Mouse (Mus musculus) thymus, adult 2 months (tissue): ENCODE measurements around the gene Ikzf5. TPM values are rescaled to one million over a fixed set of nuclear protein-coding genes. Genes with fewer than 3 reads are reported as not detected.

Experiments used
- DNase-seq: peaks from one replicate; pipeline ENCODE4 v3.0.0; 2021
- H3K27ac ChIP-seq: fragments of 200-500 bp; 2 replicates; pipeline ENCODE4 v1.5.1; 2012; ENCODE audit warnings: low read length, control low read depth; ENCODE audit not compliant: control insufficient read depth, insufficient read depth
- H3K27me3 ChIP-seq: fragments of 200-500 bp; 2 replicates; pipeline ENCODE4 v1.6.1; 2012; ENCODE audit warnings: mild to moderate bottlenecking, low read length, moderate library complexity, mixed read lengths; ENCODE audit not compliant: control insufficient read depth, insufficient read depth
- H3K36me3 ChIP-seq: fragments of 200-500 bp; 2 replicates; pipeline ENCODE4 v1.6.1; 2012; ENCODE audit warnings: mild to moderate bottlenecking, low read length, moderate library complexity; ENCODE audit not compliant: control insufficient read depth, insufficient read depth
- H3K4me1 ChIP-seq: fragments of 200-500 bp; replicated peaks from 2 replicates; pipeline ENCODE4 v1.6.1; 2012; ENCODE audit warnings: low read length; ENCODE audit not compliant: control insufficient read depth, insufficient read depth
- H3K4me3 ChIP-seq: fragments of 200-500 bp; 2 replicates; pipeline ENCODE4 v1.5.1; 2012; ENCODE audit warnings: mild to moderate bottlenecking, low read length, control low read depth, moderate library complexity; ENCODE audit not compliant: control insufficient read depth, insufficient read depth
- CTCF ChIP-seq: fragments of 200-500 bp; IDR thresholded peaks from 2 replicates; pipeline ENCODE4 v1.5.1; 2012; ENCODE audit warnings: mild to moderate bottlenecking, control low read depth, low read length, moderate library complexity, borderline replicate concordance; ENCODE audit not compliant: control insufficient read depth, poor library complexity, insufficient read depth; ENCODE audit errors: extremely low read depth
- POLR2A ChIP-seq: fragments of 200-500 bp; IDR thresholded peaks from 2 replicates; pipeline ENCODE4 v1.6.1; 2012; ENCODE audit warnings: mild to moderate bottlenecking, low read length, control low read depth, moderate library complexity; ENCODE audit not compliant: control insufficient read depth, poor library complexity, insufficient read depth; ENCODE audit errors: extremely low read depth
- WGBS: fragments of 180-500 bp; shearing (Covaris S2); methylation state at CpG from one replicate; pipeline ENCODE4 v1.1.7; 2018; 5-methylcytosine and 5-hydroxymethylcytosine counted together
- polyA plus RNA-seq: library from polyadenylated mRNA; depleted of rRNA; stranded (reverse); fragments of >200 nt; gene quantifications from 2 replicates; pipeline ENCODE4 v1.2.3, GENCODE M21; 2012; rRNA removed

Gene Ikzf5
- polyA plus RNA-seq, result 25.2 and 25.7 TPM in 2 replicates

GRCm38 (mm10) chr7:131410416-131411058 is at the start of gene Ikzf5, which contains the start of gene Acadsb:
Ikzf5 (minus strand) TSS chr7:131410521.
Acadsb (plus strand) TSS chr7:131410601.
- TF ChIP-seq POLR2A (0 out of 2 replicates have a peak, but pooled peaks have one; percentile 32), CTCF (no peak)
- H3K4me1 ChIP-seq, result peaks cover 14% of the 10 kb centered on the region
- no peaks in the 10 kb centered on the region for H3K27me3 ChIP-seq
- under 1% methylated on average over 42 of the region's 42 CpGs for WGBS
- DNase-seq, result peak; percentile 100
- H3K27ac ChIP-seq, result no peak within 1 kb of the TSS
- no peaks in the 10 kb centered on the region for H3K36me3 ChIP-seq
- H3K4me3 ChIP-seq, result peak within 1 kb of the TSS; percentile 78

GRCm38 (mm10) chr7:131456714-131457113 is 46.4 kb upstream of the Ikzf5 start:
- no peak overlapping the region for H3K4me3 ChIP-seq
- H3K4me1 ChIP-seq, result no peaks in the 10 kb centered on the region
- no peaks in the 10 kb centered on the region for H3K27me3 ChIP-seq
- DNase-seq, result no peak
- 90% methylated on average over 5 of the region's 5 CpGs for WGBS
- TF ChIP-seq CTCF (no peak), POLR2A (no peak)
- H3K27ac ChIP-seq, result no peak overlapping the region
- no peaks in the 10 kb centered on the region for H3K36me3 ChIP-seq

GRCm38 (mm10) chr7:131437051-131437450 is 26.7 kb upstream of the Ikzf5 start:
- Histone ChIP-seq H3K27ac (no peak overlapping the region), H3K36me3 (no peaks in the 10 kb centered on the region), H3K4me3 (no peak overlapping the region), H3K27me3 (no peaks in the 10 kb centered on the region), H3K4me1 (no peaks in the 10 kb centered on the region)
- TF ChIP-seq CTCF, result no peak
- no peak for TF ChIP-seq POLR2A
- no peak for DNase-seq
- 81% methylated on average over 3 of the region's 3 CpGs for WGBS

GRCm38 (mm10) chr7:131434276-131434675 is 24.0 kb upstream of the Ikzf5 start:
- H3K4me3 ChIP-seq, result no peak overlapping the region
- 96% methylated on average over 1 of the region's 1 CpGs for WGBS
- no peak for TF ChIP-seq POLR2A
- TF ChIP-seq CTCF, result no peak
- H3K36me3 ChIP-seq, result no peaks in the 10 kb centered on the region
- H3K4me1 ChIP-seq, result no peaks in the 10 kb centered on the region
- H3K27ac ChIP-seq, result no peak overlapping the region
- DNase-seq, result no peak
- H3K27me3 ChIP-seq, result no peaks in the 10 kb centered on the region

- 54% methylated on average over 1 of the region's 1 CpGs for whole genome bisulfite sequencing
- TF ChIP-seq CTCF, result no peak
- no peak for TF ChIP-seq POLR2A
- Histone ChIP-seq H3K4me3 (no peak overlapping the region), H3K4me1 (no peaks in the 10 kb centered on the region), H3K27ac (no peak overlapping the region), H3K27me3 (no peaks in the 10 kb centered on the region), H3K36me3 (no peaks in the 10 kb centered on the region)
- DNase-seq, result no peak
Observed at GRCm38 (mm10) chr7:131432244-131432643, 21.9 kb upstream of the Ikzf5 start.

- TF ChIP-seq CTCF (no peak), POLR2A (no peak)
- Histone ChIP-seq H3K4me1 (no peaks in the 10 kb centered on the region), H3K27me3 (no peaks in the 10 kb centered on the region), H3K4me3 (no peak overlapping the region), H3K27ac (no peak overlapping the region), H3K36me3 (no peaks in the 10 kb centered on the region)
- no peak for DNase-seq
- 96% methylated on average over 5 of the region's 5 CpGs for WGBS
Observed at GRCm38 (mm10) chr7:131427331-131427730, 17.0 kb upstream of the Ikzf5 start.

- H3K27me3 ChIP-seq, result no peaks in the 10 kb centered on the region
- no peak for DNase-seq
- 89% methylated on average over 2 of the region's 2 CpGs for WGBS
- no peaks in the 10 kb centered on the region for H3K4me1 ChIP-seq
- H3K27ac ChIP-seq, result no peak overlapping the region
- H3K4me3 ChIP-seq, result no peak overlapping the region
- no peaks in the 10 kb centered on the region for H3K36me3 ChIP-seq
- no peak for TF ChIP-seq POLR2A
- TF ChIP-seq CTCF, result no peak
Observed at GRCm38 (mm10) chr7:131424912-131425311, 14.6 kb upstream of the Ikzf5 start.
